Mouse (Mus musculus) forebrain, embryonic 12.5 days (tissue): ENCODE measurements at regions not wholly inside any gene's neighbourhood (a gene's known extent, or its start where the extent isn't known, plus 50 kb on each side); places are given as distances from the start of the nearest gene placed in this dataset.

Source experiments
- ATAC-seq: fragments of 200-750 bp; cut with Nextera tagmentation; 2 replicates; pipeline ENCODE4 v1.8.0; 2017; ENCODE audit warnings: moderate TSS enrichment; ENCODE audit not compliant: low FRiP score
- H3K27ac ChIP-seq: fragments of 300-500 bp; sonication (generic); 2 replicates; pipeline ENCODE4 v1.5.1; 2016; ENCODE audit warnings: mild to moderate bottlenecking
- H3K27me3 ChIP-seq: fragments of 300-500 bp; sonication (generic); 2 replicates; pipeline ENCODE4 v1.6.1; 2016; ENCODE audit warnings: mild to moderate bottlenecking
- H3K36me3 ChIP-seq: fragments of 300-500 bp; sonication (generic); replicated peaks from 2 replicates; pipeline ENCODE4 v1.6.1; 2016; ENCODE audit warnings: mild to moderate bottlenecking
- H3K4me1 ChIP-seq: fragments of 300-500 bp; sonication (generic); 2 replicates; pipeline ENCODE4 v1.6.1; 2016
- H3K4me2 ChIP-seq: fragments of 300-500 bp; sonication (generic); 2 replicates; pipeline ENCODE4 v1.6.1; 2016; ENCODE audit warnings: mild to moderate bottlenecking, moderate library complexity
- H3K4me3 ChIP-seq: fragments of 300-500 bp; sonication (generic); replicated peaks from 2 replicates; pipeline ENCODE4 v1.5.1; 2016; ENCODE audit warnings: mild to moderate bottlenecking
- H3K9ac ChIP-seq: fragments of 300-500 bp; sonication (generic); 2 replicates; pipeline ENCODE4 v1.6.1; 2016; ENCODE audit warnings: mild to moderate bottlenecking
- H3K9me3 ChIP-seq: fragments of 300-500 bp; sonication (generic); 2 replicates; pipeline ENCODE4 v1.6.1; 2016
- WGBS: fragments of 180-500 bp; shearing (Covaris S2); methylation state at CpG from one replicate; pipeline ENCODE4 v1.1.7; 2016; 5-methylcytosine and 5-hydroxymethylcytosine counted together

GRCm38 (mm10) chr8:101366722-101367121, 1418.7 kb downstream of the Cdh11 start:
- no peaks in the 10 kb centered on the region for H3K9me3 ChIP-seq
- 84% methylated on average over 1 of the region's 1 CpGs for WGBS
- no peaks in the 10 kb centered on the region for H3K36me3 ChIP-seq
- no peaks in the 10 kb centered on the region for H3K4me1 ChIP-seq
- H3K4me2 ChIP-seq, result no peak overlapping the region
- H3K4me3 ChIP-seq, result no peak overlapping the region
- ATAC-seq, result no peak
- no peak overlapping the region for H3K27ac ChIP-seq
- H3K9ac ChIP-seq, result no peak overlapping the region
- H3K27me3 ChIP-seq, result no peaks in the 10 kb centered on the region

DNA sequence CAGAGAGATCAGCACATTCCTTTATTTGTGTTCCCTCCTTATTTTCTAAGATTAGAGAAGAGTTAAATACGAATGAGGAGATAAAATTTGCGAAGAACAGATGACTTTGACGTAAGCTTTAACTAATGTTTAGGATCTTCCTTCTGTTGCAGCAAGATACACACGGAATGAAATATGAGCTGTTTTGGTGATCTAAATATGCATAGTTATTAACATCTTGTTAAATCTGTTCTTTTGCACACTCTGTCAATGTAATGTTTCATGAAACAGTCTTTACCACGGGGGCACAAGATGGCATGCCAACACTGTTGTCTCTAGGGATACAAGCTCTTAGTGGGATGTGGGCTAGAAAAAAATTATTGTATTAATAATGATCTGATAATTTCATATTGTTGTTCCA, 1434.6 kb downstream of the Cdh11 start:
- 66% methylated on average over 5 of the region's 5 CpGs for WGBS
- no peaks in the 10 kb centered on the region for H3K36me3 ChIP-seq
- H3K4me1 ChIP-seq, result no peaks in the 10 kb centered on the region
- H3K4me3 ChIP-seq, result no peak overlapping the region
- no peak for ATAC-seq
- no peaks in the 10 kb centered on the region for H3K27me3 ChIP-seq
- no peak overlapping the region for H3K4me2 ChIP-seq
- no peak overlapping the region for H3K9ac ChIP-seq
- H3K9me3 ChIP-seq, result no peaks in the 10 kb centered on the region
- H3K27ac ChIP-seq, result no peak overlapping the region

DNA sequence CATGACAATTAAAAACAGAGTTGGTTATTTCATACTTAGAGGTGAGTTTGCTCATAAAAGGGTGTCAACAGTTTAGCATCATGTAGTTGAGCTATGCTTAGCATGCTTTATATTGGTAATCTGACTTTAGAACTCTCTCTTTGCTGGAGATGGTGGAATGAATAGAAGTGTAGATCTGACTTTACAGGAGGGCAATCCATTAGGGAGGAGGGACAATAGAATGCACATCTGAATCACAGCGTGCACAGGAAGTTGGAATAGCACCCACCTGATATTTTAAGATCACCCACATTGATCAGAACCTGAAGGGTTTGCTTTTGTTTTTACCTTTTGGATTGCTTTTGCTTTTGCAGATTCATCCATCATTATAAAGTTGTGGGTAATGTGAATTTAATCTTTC, 1435.7 kb downstream of the Cdh11 start:
- H3K4me3 ChIP-seq, result no peak overlapping the region
- H3K4me1 ChIP-seq, result no peaks in the 10 kb centered on the region
- H3K9me3 ChIP-seq, result no peaks in the 10 kb centered on the region
- no peaks in the 10 kb centered on the region for H3K27me3 ChIP-seq
- H3K27ac ChIP-seq, result no peak overlapping the region
- ATAC-seq, result no peak
- H3K9ac ChIP-seq, result no peak overlapping the region
- no peak overlapping the region for H3K4me2 ChIP-seq
- WGBS, result 52% methylated on average over 1 of the region's 1 CpGs
- H3K36me3 ChIP-seq, result no peaks in the 10 kb centered on the region

GRCm38 (mm10) chr8:101329290-101329689, 1456.2 kb downstream of the Cdh11 start:
- H3K9me3 ChIP-seq, result no peaks in the 10 kb centered on the region
- H3K4me1 ChIP-seq, result 0 out of 2 replicates have a peak, but pooled peaks cover 3% of the 10 kb centered on the region
- 16% methylated on average over 2 of the region's 2 CpGs for WGBS
- no peaks in the 10 kb centered on the region for H3K36me3 ChIP-seq
- ATAC-seq, result peak; percentile 67; the same call in 1 of the 2 replicates
- H3K27ac ChIP-seq, result no peak overlapping the region
- H3K4me3 ChIP-seq, result no peak overlapping the region
- H3K4me2 ChIP-seq, result no peak overlapping the region
- H3K9ac ChIP-seq, result no peak overlapping the region
- H3K27me3 ChIP-seq, result no peaks in the 10 kb centered on the region

GRCm38 (mm10) chr8:101328780-101329179, 1456.7 kb downstream of the Cdh11 start:
- Histone ChIP-seq H3K36me3 (no peaks in the 10 kb centered on the region), H3K27me3 (no peaks in the 10 kb centered on the region), H3K4me1 (0 out of 2 replicates have a peak, but pooled peaks cover 3% of the 10 kb centered on the region), H3K9ac (no peak overlapping the region), H3K9me3 (no peaks in the 10 kb centered on the region), H3K4me2 (no peak overlapping the region), H3K27ac (no peak overlapping the region), H3K4me3 (no peak overlapping the region)
- WGBS, result 75% methylated on average over 4 of the region's 4 CpGs
- ATAC-seq, result no peak

- no peak overlapping the region for H3K4me2 ChIP-seq
- WGBS, result 85% methylated on average over 2 of the region's 2 CpGs
- H3K9me3 ChIP-seq, result no peaks in the 10 kb centered on the region
- H3K27me3 ChIP-seq, result no peaks in the 10 kb centered on the region
- H3K9ac ChIP-seq, result no peak overlapping the region
- no peak overlapping the region for H3K4me3 ChIP-seq
- no peaks in the 10 kb centered on the region for H3K4me1 ChIP-seq
- H3K36me3 ChIP-seq, result no peaks in the 10 kb centered on the region
- ATAC-seq, result no peak
- H3K27ac ChIP-seq, result no peak overlapping the region
Measured at GRCm38 (mm10) chr8:101298571-101298970, 1486.9 kb downstream of the Cdh11 start.

- 85% methylated on average over 2 of the region's 2 CpGs for WGBS
Measured at GRCm38 (mm10) chr8:101290031-101290430, 1495.4 kb downstream of the Cdh11 start.

GRCm38 (mm10) chr8:101242632-101243031, 1542.8 kb downstream of the Cdh11 start:
- no peak overlapping the region for H3K9ac ChIP-seq
- ATAC-seq, result no peak; the same call in 1 of the 2 replicates

More at GRCm38 (mm10) chr8:101290031-101290430, 1495.4 kb downstream of the Cdh11 start:
- Histone ChIP-seq H3K9me3 (no peaks in the 10 kb centered on the region), H3K9ac (no peak overlapping the region), H3K27me3 (no peaks in the 10 kb centered on the region), H3K36me3 (no peaks in the 10 kb centered on the region), H3K27ac (no peak overlapping the region), H3K4me1 (no peaks in the 10 kb centered on the region), H3K4me2 (no peak overlapping the region), H3K4me3 (no peak overlapping the region)
- ATAC-seq, result no peak

DNA sequence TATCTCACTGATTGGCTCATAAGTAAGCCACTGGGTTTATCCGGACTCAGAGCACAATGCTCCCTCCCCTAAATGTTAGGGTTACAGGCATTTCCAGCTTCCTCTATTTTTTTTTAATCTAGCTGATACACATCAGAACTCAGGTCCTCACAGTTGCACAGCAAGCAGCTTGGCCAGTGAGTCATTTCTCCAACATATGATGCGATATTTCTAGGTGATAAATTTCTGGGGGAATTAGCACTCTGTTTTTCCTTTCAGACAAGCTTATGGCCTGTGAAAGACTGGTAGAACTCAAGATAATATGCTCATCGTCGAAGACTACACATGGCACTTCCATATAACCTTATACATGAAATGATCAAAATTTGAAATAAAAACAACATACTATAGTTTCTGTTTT, 1543.6 kb downstream of the Cdh11 start:
- Histone ChIP-seq H3K27me3 (no peaks in the 10 kb centered on the region), H3K4me3 (no peak overlapping the region), H3K9me3 (no peaks in the 10 kb centered on the region), H3K9ac (no peak overlapping the region), H3K4me2 (no peak overlapping the region), H3K27ac (no peak overlapping the region), H3K36me3 (no peaks in the 10 kb centered on the region), H3K4me1 (no peaks in the 10 kb centered on the region)
- 87% methylated on average over 4 of the region's 4 CpGs for WGBS
- no peak for ATAC-seq

More at GRCm38 (mm10) chr8:101242632-101243031, 1542.8 kb downstream of the Cdh11 start:
- no peak overlapping the region for H3K27ac ChIP-seq
- no peaks in the 10 kb centered on the region for H3K27me3 ChIP-seq
- H3K4me1 ChIP-seq, result no peaks in the 10 kb centered on the region
- H3K4me2 ChIP-seq, result no peak overlapping the region
- no peaks in the 10 kb centered on the region for H3K9me3 ChIP-seq
- 62% methylated on average over 2 of the region's 2 CpGs for WGBS
- H3K4me3 ChIP-seq, result no peak overlapping the region
- H3K36me3 ChIP-seq, result no peaks in the 10 kb centered on the region

GRCm38 (mm10) chr8:101197986-101198385, 1587.5 kb downstream of the Cdh11 start:
- no peak for ATAC-seq
- 83% methylated on average over 1 of the region's 1 CpGs for WGBS

GRCm38 (mm10) chr8:101196740-101197139, 1588.7 kb downstream of the Cdh11 start:
- Histone ChIP-seq H3K4me3 (no peak overlapping the region), H3K36me3 (no peaks in the 10 kb centered on the region), H3K9me3 (no peaks in the 10 kb centered on the region), H3K9ac (no peak overlapping the region), H3K27me3 (no peaks in the 10 kb centered on the region), H3K4me2 (no peak overlapping the region), H3K27ac (no peak overlapping the region), H3K4me1 (no peaks in the 10 kb centered on the region)
- ATAC-seq, result no peak

More at GRCm38 (mm10) chr8:101197986-101198385, 1587.5 kb downstream of the Cdh11 start:
- no peak overlapping the region for H3K27ac ChIP-seq
- no peak overlapping the region for H3K9ac ChIP-seq
- H3K4me2 ChIP-seq, result no peak overlapping the region
- H3K36me3 ChIP-seq, result no peaks in the 10 kb centered on the region
- H3K4me1 ChIP-seq, result no peaks in the 10 kb centered on the region
- no peaks in the 10 kb centered on the region for H3K27me3 ChIP-seq
- H3K4me3 ChIP-seq, result no peak overlapping the region
- H3K9me3 ChIP-seq, result no peaks in the 10 kb centered on the region

DNA sequence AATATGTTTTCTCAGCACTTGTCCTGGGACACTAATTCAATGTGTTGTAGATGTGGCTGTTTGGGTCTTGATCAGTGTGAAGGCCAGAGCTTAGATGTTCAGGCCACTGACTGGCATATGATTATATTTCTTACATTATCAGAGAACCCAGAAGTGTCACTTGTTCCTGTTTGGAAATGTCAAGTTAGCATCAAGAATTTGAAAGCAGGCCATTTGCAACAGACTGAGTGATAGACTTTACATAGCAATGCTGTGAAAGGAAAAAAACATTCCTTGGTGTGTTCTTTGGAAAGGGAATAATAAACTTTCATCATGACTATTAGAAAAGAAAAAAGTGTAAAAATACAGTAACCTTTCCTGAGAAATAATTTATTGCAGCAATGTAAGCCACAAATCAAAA, 1596.9 kb downstream of the Cdh11 start:
- no peaks in the 10 kb centered on the region for H3K27me3 ChIP-seq
- no peaks in the 10 kb centered on the region for H3K9me3 ChIP-seq
- H3K27ac ChIP-seq, result no peak overlapping the region
- ATAC-seq, result no peak
- H3K4me3 ChIP-seq, result no peak overlapping the region
- no peak overlapping the region for H3K9ac ChIP-seq
- no peak overlapping the region for H3K4me2 ChIP-seq
- H3K36me3 ChIP-seq, result no peaks in the 10 kb centered on the region
- H3K4me1 ChIP-seq, result no peaks in the 10 kb centered on the region

DNA sequence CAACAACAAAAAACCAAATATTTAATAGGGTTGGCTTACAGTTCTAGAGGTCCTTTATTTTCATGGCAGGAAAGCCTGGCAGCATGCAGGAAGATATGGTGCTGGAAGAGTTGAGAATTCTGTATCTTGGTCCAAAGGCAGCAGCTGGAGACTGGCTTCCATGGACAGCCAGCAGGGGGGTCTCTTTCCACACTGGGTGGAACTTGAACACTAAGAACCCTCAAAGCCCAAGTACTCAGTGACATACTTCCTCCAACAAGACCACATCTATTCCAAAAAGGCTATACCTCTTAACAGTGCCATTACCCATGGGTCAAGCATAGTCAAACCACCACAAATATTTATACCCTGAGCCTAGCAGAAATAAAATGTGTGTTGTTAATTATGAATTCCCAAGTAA, 1630.5 kb downstream of the Cdh11 start:
- H3K4me2 ChIP-seq, result no peak overlapping the region
- H3K4me3 ChIP-seq, result no peak overlapping the region
- ATAC-seq, result 0 out of 2 replicates have a peak, but pooled peaks have one; percentile 23
- H3K27ac ChIP-seq, result no peak overlapping the region
- no peaks in the 10 kb centered on the region for H3K36me3 ChIP-seq
- no peaks in the 10 kb centered on the region for H3K9me3 ChIP-seq
- no peak overlapping the region for H3K9ac ChIP-seq
- H3K4me1 ChIP-seq, result no peaks in the 10 kb centered on the region
- no peaks in the 10 kb centered on the region for H3K27me3 ChIP-seq
